Mouse (Mus musculus) urinary bladder, adult 2 months (tissue): ENCODE results near the gene Rmnd5b. TPM values are rescaled to one million over a fixed set of nuclear protein-coding genes. Genes with fewer than 3 reads are reported as not detected.
"Not testable (repeated sequence)": the region's sequence is repeated elsewhere in the genome, so short reads cannot be mapped to it uniquely, and the experiment has no call there.

ENCODE experiments used
- DNase-seq: peaks from one replicate; pipeline ENCODE4 v3.0.0; 2022; ENCODE audit warnings: low spot score
- polyA plus RNA-seq: library from polyadenylated mRNA; depleted of rRNA; stranded (reverse); fragments of >200 nt; gene quantifications from 2 replicates; pipeline ENCODE4 v1.2.3, GENCODE M21; 2012

Gene Rmnd5b
- polyA plus RNA-seq, 1 experiment: 43.4 TPM

GRCm38 (mm10) chr11:51621776-51622175 lies 13.9 kb downstream of the Rmnd5b start:
- no peak for DNase-seq

- DNase-seq: no peak
Observed at GRCm38 (mm10) chr11:51620084-51620483, 15.6 kb downstream of the Rmnd5b start.

- DNase-seq: peak; percentile 67
Observed at GRCm38 (mm10) chr11:51619409-51620060, 16.2 kb downstream of the Rmnd5b start, which contains the start of gene Nhp2. Gene Nhp2, plus strand, starts transcription at chr11:51619735.

- DNase-seq: no peak
Observed at GRCm38 (mm10) chr11:51618894-51619408, 16.7 kb downstream of the Rmnd5b start.

GRCm38 (mm10) chr11:51617693-51618092 lies 18.0 kb downstream of the Rmnd5b start:
- DNase-seq: no peak

GRCm38 (mm10) chr11:51616113-51616512 lies 19.6 kb downstream of the Rmnd5b start:
- not testable (repeated sequence) for DNase-seq

- DNase-seq: peak; percentile 61
Observed at GRCm38 (mm10) chr11:51615601-51616000, 20.1 kb downstream of the Rmnd5b start.

- no peak for DNase-seq
Observed at GRCm38 (mm10) chr11:51615129-51615528, 20.6 kb downstream of the Rmnd5b start.

GRCm38 (mm10) chr11:51614256-51614655 lies 21.4 kb downstream of the Rmnd5b start:
- DNase-seq: no peak

GRCm38 (mm10) chr11:51609940-51610339 lies 25.8 kb downstream of the Rmnd5b start:
- not testable (repeated sequence) for DNase-seq

GRCm38 (mm10) chr11:51609266-51609909 lies 26.3 kb downstream of the Rmnd5b start:
- no peak for DNase-seq

- no peak for DNase-seq
Observed at GRCm38 (mm10) chr11:51607096-51607738, 28.5 kb downstream of the Rmnd5b start.

GRCm38 (mm10) chr11:51606447-51607095 lies 29.1 kb downstream of the Rmnd5b start, which contains the start of gene Hnrnpab:
Gene Hnrnpab, minus strand, starts transcription at chr11:51606847.
- DNase-seq: peak; percentile 98

- DNase-seq: peak; percentile 89
Observed at GRCm38 (mm10) chr11:51605602-51606446, 29.9 kb downstream of the Rmnd5b start.

- DNase-seq: no peak
Observed at GRCm38 (mm10) chr11:51602253-51602652, 33.4 kb downstream of the Rmnd5b start.

GRCm38 (mm10) chr11:51597553-51597952 lies 38.1 kb downstream of the Rmnd5b start:
- DNase-seq: no peak

- no peak for DNase-seq
Observed at GRCm38 (mm10) chr11:51595459-51596083, 40.1 kb downstream of the Rmnd5b start.

GRCm38 (mm10) chr11:51594715-51595350 lies 40.9 kb downstream of the Rmnd5b start:
- DNase-seq: no peak

GRCm38 (mm10) chr11:51593849-51594248 lies 41.8 kb downstream of the Rmnd5b start:
- DNase-seq: no peak

- DNase-seq: no peak
Observed at GRCm38 (mm10) chr11:51593368-51593767, 42.3 kb downstream of the Rmnd5b start.
